Mouse (Mus musculus) stomach, embryonic 14.5 days (tissue): Measurements from ENCODE around the gene Gpat2. TPM values are rescaled to one million over a fixed set of nuclear protein-coding genes. Genes with fewer than 3 reads are reported as not detected.

ENCODE experiments used
- ATAC-seq: fragments of 200-750 bp; cut with Nextera tagmentation; 2 replicates; pipeline ENCODE4 v1.8.0; 2017; ENCODE audit warnings: low read depth, moderate TSS enrichment; ENCODE audit not compliant: insufficient number of reproducible peaks, insufficient read depth, low FRiP score
- H3K27ac ChIP-seq: fragments of 300-500 bp; sonication (generic); 2 replicates; pipeline ENCODE4 v1.5.1; 2014; ENCODE audit warnings: mild to moderate bottlenecking, low read length, moderate library complexity, mixed read lengths
- H3K27me3 ChIP-seq: fragments of 300-500 bp; sonication (generic); 2 replicates; pipeline ENCODE4 v1.6.1; 2014; ENCODE audit warnings: low read length, control low read depth, mixed read lengths; ENCODE audit not compliant: control insufficient read depth, insufficient read depth
- H3K36me3 ChIP-seq: fragments of 300-500 bp; sonication (generic); 2 replicates; pipeline ENCODE4 v1.6.1; 2014; ENCODE audit warnings: mild to moderate bottlenecking, control low read depth, low read length, moderate library complexity, mixed read lengths; ENCODE audit not compliant: control insufficient read depth, insufficient read depth
- H3K4me1 ChIP-seq: fragments of 300-500 bp; sonication (generic); 2 replicates; pipeline ENCODE4 v1.6.1; 2014; ENCODE audit warnings: low read length, control low read depth, mixed read lengths; ENCODE audit not compliant: control insufficient read depth, insufficient read depth
- H3K4me2 ChIP-seq: fragments of 300-500 bp; sonication (generic); replicated peaks from 2 replicates; pipeline ENCODE4 v1.6.1; 2014; ENCODE audit warnings: low read depth, low read length, control low read depth
- H3K4me3 ChIP-seq: fragments of 300-500 bp; sonication (generic); 2 replicates; pipeline ENCODE4 v1.5.1; 2014; ENCODE audit warnings: low read depth, low read length, control low read depth
- H3K9ac ChIP-seq: fragments of 300-500 bp; sonication (generic); replicated peaks from 2 replicates; pipeline ENCODE4 v1.6.1; 2014; ENCODE audit warnings: low read depth, mild to moderate bottlenecking, control low read depth, low read length, moderate library complexity, mixed read lengths
- H3K9me3 ChIP-seq: fragments of 300-500 bp; sonication (generic); 2 replicates; pipeline ENCODE4 v1.6.1; 2016; ENCODE audit warnings: low read depth, low read length, control low read depth; ENCODE audit not compliant: control insufficient read depth
- WGBS: fragments of 180-500 bp; shearing (Covaris S2); extraction: QIAGEN DNeasy Blood & Tissue Kit; methylation state at CpG from one replicate; pipeline ENCODE4 v1.1.7; 2014; 5-methylcytosine and 5-hydroxymethylcytosine counted together
- polyA plus RNA-seq: library from polyadenylated mRNA; unstranded; fragments of >200 nt; fragmentation: Nextera tagmentation; extraction: Ambion mirVana; gene quantifications from 2 replicates; pipeline ENCODE4 v1.2.1, GENCODE M21; 2014

Gpat2 gene
- polyA plus RNA-seq, 1 experiment from 2014 or later = not detected

GRCm38 (mm10) chr2:127430238-127430637 is 5.2 kb downstream of the Gpat2 start:
- Histone ChIP-seq H3K4me3 (no peak overlapping the region), H3K27me3 (no peaks in the 10 kb centered on the region), H3K9ac (no peak overlapping the region), H3K4me2 (no peak overlapping the region), H3K36me3 (peaks cover 7% of the 10 kb centered on the region; the same call in 1 of the 2 replicates), H3K9me3 (no peaks in the 10 kb centered on the region), H3K27ac (no peak overlapping the region), H3K4me1 (no peaks in the 10 kb centered on the region)
- no peak for ATAC-seq
- 14% methylated on average over 3 of the region's 3 CpGs for WGBS

GRCm38 (mm10) chr2:127433487-127434295 is 8.7 kb downstream of the Gpat2 start:
- Histone ChIP-seq H3K27ac (no peak overlapping the region), H3K4me2 (no peak overlapping the region), H3K9me3 (no peaks in the 10 kb centered on the region), H3K36me3 (peaks cover 24% of the 10 kb centered on the region; the same call in 1 of the 2 replicates), H3K4me1 (no peaks in the 10 kb centered on the region), H3K4me3 (no peak overlapping the region), H3K9ac (no peak overlapping the region), H3K27me3 (no peaks in the 10 kb centered on the region)
- WGBS = 69% methylated on average over 9 of the region's 9 CpGs
- ATAC-seq = no peak

DNA sequence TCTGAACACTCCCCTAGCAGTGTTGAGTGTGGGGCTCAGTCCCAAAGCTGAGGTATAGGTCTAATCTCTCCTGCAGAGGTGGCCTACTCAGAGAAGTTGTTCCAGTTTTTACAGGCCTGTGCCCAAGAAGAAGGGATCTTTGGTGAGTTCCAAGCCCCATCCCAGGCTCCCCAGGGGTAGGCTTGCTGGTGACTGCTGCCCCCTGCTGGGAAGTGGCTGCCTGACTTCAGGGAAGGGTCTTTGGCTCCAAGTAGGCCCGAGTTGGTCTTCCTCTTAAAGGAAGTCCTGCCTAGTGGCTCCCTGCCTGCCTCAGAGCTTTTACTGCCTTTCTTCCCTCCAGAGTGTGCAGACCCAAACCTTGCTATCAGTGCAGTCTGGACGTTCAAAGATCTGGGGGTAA is 10.1 kb downstream of the Gpat2 start:
- H3K27me3 ChIP-seq = no peaks in the 10 kb centered on the region
- ATAC-seq = no peak
- no peak overlapping the region for H3K4me2 ChIP-seq
- H3K9me3 ChIP-seq = no peaks in the 10 kb centered on the region
- H3K27ac ChIP-seq = no peak overlapping the region
- 41% methylated on average over 2 of the region's 2 CpGs for WGBS
- H3K9ac ChIP-seq = no peak overlapping the region
- no peak overlapping the region for H3K4me3 ChIP-seq
- H3K4me1 ChIP-seq = no peaks in the 10 kb centered on the region
- H3K36me3 ChIP-seq = peaks cover 24% of the 10 kb centered on the region; the same call in 1 of the 2 replicates

DNA sequence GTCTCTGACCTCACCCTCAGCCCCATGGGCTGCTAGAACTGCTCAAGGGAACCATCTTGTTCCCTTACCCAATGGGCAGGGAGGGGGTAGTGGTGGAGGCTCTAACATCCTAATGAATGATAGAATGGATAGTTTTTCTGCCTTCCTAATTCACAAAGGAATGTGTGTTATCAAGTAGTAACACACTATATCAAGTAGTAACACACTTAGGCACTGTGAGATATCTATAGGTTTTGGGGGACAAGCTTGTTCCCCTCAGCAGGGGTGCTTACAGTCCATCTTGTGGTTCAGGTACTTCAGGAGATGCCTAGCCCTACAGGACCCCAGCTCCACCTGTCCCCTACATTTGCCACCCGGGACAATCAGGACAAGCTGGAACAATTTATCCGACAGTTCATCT is 10.6 kb downstream of the Gpat2 start:
- H3K4me2 ChIP-seq = no peak overlapping the region
- 89% methylated on average over 2 of the region's 2 CpGs for WGBS
- no peak overlapping the region for H3K4me3 ChIP-seq
- H3K9me3 ChIP-seq = no peaks in the 10 kb centered on the region
- H3K4me1 ChIP-seq = no peaks in the 10 kb centered on the region
- H3K27me3 ChIP-seq = no peaks in the 10 kb centered on the region
- H3K9ac ChIP-seq = no peak overlapping the region
- no peak overlapping the region for H3K27ac ChIP-seq
- no peak for ATAC-seq
- peaks cover 24% of the 10 kb centered on the region; the same call in 1 of the 2 replicates for H3K36me3 ChIP-seq

GRCm38 (mm10) chr2:127437697-127438096 is 12.7 kb downstream of the Gpat2 start:
- no peaks in the 10 kb centered on the region for H3K27me3 ChIP-seq
- no peak for ATAC-seq
- H3K4me1 ChIP-seq = no peaks in the 10 kb centered on the region
- WGBS = 89% methylated on average over 5 of the region's 5 CpGs
- no peak overlapping the region for H3K4me2 ChIP-seq
- no peak overlapping the region for H3K27ac ChIP-seq
- H3K36me3 ChIP-seq = peaks cover 24% of the 10 kb centered on the region; the same call in 1 of the 2 replicates
- H3K4me3 ChIP-seq = no peak overlapping the region
- no peaks in the 10 kb centered on the region for H3K9me3 ChIP-seq
- H3K9ac ChIP-seq = no peak overlapping the region

DNA sequence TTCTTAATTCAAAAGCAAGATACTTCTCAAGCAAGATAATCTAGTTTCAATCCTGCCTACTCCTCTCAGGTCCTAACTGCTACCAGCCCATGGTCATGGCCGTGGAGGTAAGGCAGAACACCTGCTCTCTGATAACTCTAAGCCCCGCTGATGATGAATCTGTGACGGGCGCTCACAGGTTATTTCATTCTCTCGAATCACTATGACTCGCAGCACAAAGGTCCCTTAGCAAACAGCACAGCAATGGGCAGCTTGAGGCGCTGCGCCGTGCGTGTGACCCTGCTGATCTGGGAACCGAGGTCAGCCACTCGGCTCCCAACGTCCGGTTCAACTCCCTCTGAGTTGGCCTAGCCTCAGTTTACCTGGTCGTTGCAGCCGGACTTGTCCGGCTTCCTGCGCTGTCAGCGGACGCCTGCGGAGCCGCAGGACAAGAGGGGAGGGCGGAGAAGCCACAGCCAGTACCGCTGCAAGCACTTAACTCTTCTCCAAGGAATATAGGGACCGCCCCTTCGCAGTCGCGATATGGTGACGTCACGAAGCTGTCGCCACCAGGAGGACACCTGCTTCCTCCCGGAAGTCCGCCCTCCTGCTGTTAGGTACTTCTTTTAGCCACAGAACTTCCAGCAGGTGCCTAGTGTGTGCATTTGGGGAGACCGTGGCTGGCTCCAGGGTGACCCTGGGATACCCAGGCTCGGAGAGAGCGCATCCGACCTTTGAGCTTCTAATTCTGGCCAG is 19.2 kb downstream of the Gpat2 start, which contains the start of gene Fahd2a:
Gene Fahd2a, minus strand, starts transcription at position 511 of the 735 bp plus-strand sequence.
- H3K27me3 ChIP-seq = no peaks in the 10 kb centered on the region
- H3K36me3 ChIP-seq = no peaks in the 10 kb centered on the region
- ATAC-seq = peak; percentile 92
- H3K4me1 ChIP-seq = 0 out of 2 replicates have a peak, but pooled peaks cover 5% of the 10 kb centered on the region
- WGBS = 3% methylated on average over 36 of the region's 37 CpGs
- H3K4me2 ChIP-seq = peak within 1 kb of the TSS; percentile 74
- H3K9ac ChIP-seq = peak within 1 kb of the TSS; percentile 58
- no peaks in the 10 kb centered on the region for H3K9me3 ChIP-seq
- H3K4me3 ChIP-seq = peak within 1 kb of the TSS; percentile 76
- 0 out of 2 replicates have a peak within 1 kb of the TSS, but pooled peaks have one; percentile 33 for H3K27ac ChIP-seq

- Histone ChIP-seq H3K9ac (no peak overlapping the region), H3K27me3 (no peaks in the 10 kb centered on the region), H3K4me3 (no peak overlapping the region), H3K27ac (no peak overlapping the region), H3K4me1 (peaks cover 13% of the 10 kb centered on the region; the same call in 1 of the 2 replicates), H3K36me3 (no peaks in the 10 kb centered on the region), H3K9me3 (no peaks in the 10 kb centered on the region), H3K4me2 (no peak overlapping the region)
- no peak for ATAC-seq
- WGBS = 40% methylated on average over 3 of the region's 3 CpGs
These were observed 21.8 kb downstream of the Gpat2 start for GRCm38 (mm10) chr2:127446847-127447246.

- Histone ChIP-seq H3K36me3 (no peaks in the 10 kb centered on the region), H3K27ac (no peak overlapping the region), H3K27me3 (0 out of 2 replicates have a peak, but pooled peaks cover 3% of the 10 kb centered on the region), H3K9me3 (no peaks in the 10 kb centered on the region), H3K4me3 (no peak overlapping the region), H3K9ac (no peak overlapping the region), H3K4me2 (no peak overlapping the region), H3K4me1 (peaks cover 8% of the 10 kb centered on the region; the same call in 1 of the 2 replicates)
- 28% methylated on average over 7 of the region's 7 CpGs for WGBS
- no peak for ATAC-seq
These were observed 24.7 kb downstream of the Gpat2 start for GRCm38 (mm10) chr2:127449691-127450090.
